Mouse (Mus musculus) gastrocnemius, postnatal 36 days (tissue): Measurements from ENCODE around the gene Cd164l2. TPM values are rescaled to one million over a fixed set of nuclear protein-coding genes. Genes with fewer than 3 reads are reported as not detected.

Source experiments
- DNase-seq, 2 experiments: peaks; one replicate each; pipeline ENCODE4 v3.0.0; 2022
- intact Hi-C: fragments of 180-260 bp; cut with DNase I; formaldehyde crosslinking; loops from one replicate; pipeline ENCODE4 v1.15.1; 2025
- total RNA-seq, 2 experiments: library from RNA; stranded (reverse); gene quantifications; 2 replicates each; pipeline ENCODE4 v1.2.3; 2021

Cd164l2 gene
- total RNA-seq, 2 experiments from 2014 or later = 0.27 TPM; not detected in 1

DNA sequence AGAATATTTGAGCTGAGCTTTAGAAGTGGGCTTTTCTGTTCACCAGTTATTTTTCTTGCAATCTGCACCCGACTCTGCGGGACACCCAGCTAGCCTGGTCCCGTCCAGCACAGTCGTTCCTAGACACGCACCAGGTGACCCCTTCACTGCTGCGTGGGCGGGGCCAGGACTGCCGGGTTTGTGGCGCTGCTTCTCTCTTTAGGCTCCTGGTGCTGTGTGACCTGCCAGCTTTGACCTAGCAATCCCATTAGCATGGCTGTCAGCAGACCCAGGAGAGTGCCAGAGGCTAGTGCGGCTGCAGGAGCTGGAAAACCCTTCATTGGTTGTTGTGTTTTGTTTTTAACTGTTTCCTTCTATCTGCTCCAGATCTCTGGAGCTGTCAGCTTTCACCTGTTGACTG lies 22.5 kb upstream of the Cd164l2 start:
- DNase-seq = no peak
- intact Hi-C loops = no loop called here

DNA sequence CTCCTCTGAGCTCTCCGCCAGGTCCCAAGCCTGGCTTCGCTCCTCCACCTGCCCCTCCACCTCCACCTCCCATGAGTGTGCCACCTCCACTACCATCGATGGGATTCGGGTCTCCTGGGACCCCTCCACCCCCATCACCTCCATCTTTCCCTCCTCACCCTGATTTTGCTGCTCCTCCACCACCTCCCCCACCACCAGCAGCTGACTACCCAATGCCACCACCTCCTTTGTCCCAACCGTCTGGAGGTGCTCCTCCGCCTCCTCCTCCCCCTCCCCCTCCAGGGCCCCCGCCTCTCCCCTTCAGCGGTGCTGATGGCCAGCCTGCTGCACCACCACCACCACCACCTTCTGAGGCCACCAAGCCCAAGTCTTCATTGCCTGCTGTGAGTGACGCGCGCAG lies 17.4 kb upstream of the Cd164l2 start:
- DNase-seq = no peak
- intact Hi-C loops = no loop called here

- intact Hi-C loops = loop anchor here (5.0 kb wide), 2 partner anchors 133 to 183 kb away; partner anchors contain the start of gene Ahdc1
- no peak for DNase-seq
Measured at GRCm38 (mm10) chr4:133195014-133195413, 16.9 kb upstream of the Cd164l2 start.

DNA sequence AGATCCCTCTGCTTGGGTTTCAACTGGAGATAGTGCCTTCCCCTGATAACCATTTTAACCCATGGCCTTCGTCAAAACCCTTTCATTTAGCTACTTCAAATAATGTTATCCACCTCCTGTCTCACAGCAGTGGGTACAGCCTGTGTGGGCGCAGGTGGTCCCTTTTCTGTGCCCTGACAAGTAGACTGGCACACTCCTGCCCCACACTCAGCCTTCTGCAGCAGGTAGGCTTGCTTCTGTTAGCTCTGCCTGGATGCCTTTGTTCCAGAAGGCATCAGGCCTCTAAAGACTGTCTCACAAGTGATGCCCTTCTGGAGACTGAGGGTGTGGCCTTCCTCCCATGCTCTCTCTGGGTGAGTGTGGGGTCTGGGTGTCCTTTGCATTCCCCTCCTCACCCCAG lies 15.8 kb upstream of the Cd164l2 start:
- DNase-seq = no peak
- intact Hi-C loops = loop anchor here (5.0 kb wide), 2 partner anchors 134 to 184 kb away; partner anchors contain the start of gene Ahdc1

- DNase-seq = no peak
- intact Hi-C loops = loop anchor here (5.0 kb wide), 2 partner anchors 135 to 185 kb away; partner anchors contain the start of gene Ahdc1
Measured at GRCm38 (mm10) chr4:133196852-133197251, 15.1 kb upstream of the Cd164l2 start.

DNA sequence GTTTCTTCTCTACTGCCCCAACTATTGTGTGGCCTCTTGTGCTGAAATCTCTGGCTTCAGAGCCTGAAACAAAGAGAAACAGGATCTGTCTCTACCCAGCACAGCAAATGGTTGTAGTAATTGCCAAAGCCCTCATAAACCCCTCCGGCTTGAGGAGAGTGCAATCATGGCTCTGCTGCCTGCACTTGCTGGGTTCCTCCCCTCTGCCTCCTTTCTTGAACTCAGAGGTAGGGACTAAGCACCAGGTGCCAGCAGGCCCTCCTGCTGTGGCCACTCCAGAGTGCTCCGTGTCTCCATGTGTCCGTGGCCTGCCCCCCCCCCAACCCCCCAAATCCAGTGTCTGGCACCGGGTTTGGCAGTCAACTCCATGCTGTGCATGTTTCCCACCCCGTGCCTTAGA lies 14.6 kb upstream of the Cd164l2 start:
- intact Hi-C loops = loop anchor here (5.0 kb wide), 2 partner anchors 135 to 185 kb away; partner anchors contain the start of gene Ahdc1
- no peak for DNase-seq

GRCm38 (mm10) chr4:133197801-133198286 lies 14.1 kb upstream of the Cd164l2 start:
- intact Hi-C loops = loop anchor here (5.0 kb wide), 2 partner anchors 136 to 186 kb away; partner anchors contain the start of gene Ahdc1
- no peak for DNase-seq

- intact Hi-C loops = loop anchor here (5.0 kb wide), 2 partner anchors 136 to 186 kb away; partner anchors contain the start of gene Ahdc1
- no peak for DNase-seq
Measured at GRCm38 (mm10) chr4:133198337-133199180, 13.4 kb upstream of the Cd164l2 start.

DNA sequence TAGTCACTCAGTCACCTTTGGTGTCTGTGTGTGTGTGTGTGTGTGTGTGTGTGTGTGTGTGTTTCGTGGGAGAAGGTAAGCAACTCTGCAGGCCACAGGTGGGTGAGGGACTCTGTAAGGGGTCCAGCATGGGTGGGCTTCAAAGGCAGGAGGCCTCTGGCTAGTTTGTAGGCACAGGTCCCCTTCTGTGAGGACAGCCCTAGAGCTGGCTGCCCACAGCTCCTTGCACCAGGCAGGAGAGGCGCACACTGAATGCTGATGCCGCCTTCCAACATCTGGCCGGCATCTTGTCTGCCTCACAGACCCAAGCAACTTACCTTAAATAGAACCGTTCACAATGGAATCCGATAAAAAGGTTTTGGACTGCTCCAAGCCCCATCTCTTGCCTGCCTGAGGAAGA lies 12.2 kb upstream of the Cd164l2 start:
- intact Hi-C loops = loop anchor here (5.0 kb wide), 2 partner anchors 137 to 187 kb away; partner anchors contain the start of gene Ahdc1
- no peak for DNase-seq

GRCm38 (mm10) chr4:133200343-133200742 lies 11.6 kb upstream of the Cd164l2 start:
- DNase-seq = peak; percentile 58 to 59
- intact Hi-C loops = no loop called here

GRCm38 (mm10) chr4:133201006-133201771 lies 10.7 kb upstream of the Cd164l2 start:
- intact Hi-C loops = no loop called here
- DNase-seq = peak; percentile 71 to 74

DNA sequence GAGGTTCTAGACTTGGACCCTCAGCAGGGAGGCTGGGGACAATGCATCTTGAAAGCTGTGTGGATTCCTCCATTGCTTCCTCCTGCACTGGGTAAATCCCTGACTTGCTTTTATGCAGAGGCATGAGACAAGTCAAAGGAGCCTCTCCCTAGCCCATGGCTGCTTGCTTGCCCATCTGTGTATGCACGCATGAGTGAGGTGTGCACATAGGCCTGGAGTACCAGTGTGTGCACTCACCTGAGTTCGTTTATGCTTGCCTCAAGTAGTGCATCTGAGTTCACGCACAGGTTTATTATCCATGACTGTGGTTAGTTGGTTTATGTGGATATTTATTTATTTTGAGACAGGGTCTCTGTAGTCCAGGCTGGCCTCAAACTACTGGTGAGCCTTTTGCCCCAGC lies 9.7 kb upstream of the Cd164l2 start:
- intact Hi-C loops = no loop called here
- no peak for DNase-seq

DNA sequence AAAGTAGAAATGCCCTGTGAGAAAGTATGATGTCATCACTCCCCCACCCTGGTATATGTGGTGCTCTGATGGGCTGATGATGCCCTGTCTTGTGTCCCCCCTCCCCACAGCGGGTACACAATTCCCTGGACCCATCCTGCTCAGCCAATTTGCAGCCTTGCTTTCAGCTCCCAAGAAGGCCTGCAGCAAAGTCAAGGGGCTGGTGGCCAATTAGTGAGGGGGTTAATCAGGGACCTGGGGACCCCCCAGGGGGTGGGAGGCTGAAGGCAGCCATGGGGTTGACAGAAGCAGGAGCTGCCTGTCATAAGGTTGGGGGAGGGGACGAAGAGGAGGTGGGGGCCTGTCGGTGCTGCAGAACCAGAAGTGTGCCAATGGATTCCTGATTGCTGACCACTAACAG lies 8.3 kb upstream of the Cd164l2 start:
- DNase-seq = no peak
- intact Hi-C loops = no loop called here

DNA sequence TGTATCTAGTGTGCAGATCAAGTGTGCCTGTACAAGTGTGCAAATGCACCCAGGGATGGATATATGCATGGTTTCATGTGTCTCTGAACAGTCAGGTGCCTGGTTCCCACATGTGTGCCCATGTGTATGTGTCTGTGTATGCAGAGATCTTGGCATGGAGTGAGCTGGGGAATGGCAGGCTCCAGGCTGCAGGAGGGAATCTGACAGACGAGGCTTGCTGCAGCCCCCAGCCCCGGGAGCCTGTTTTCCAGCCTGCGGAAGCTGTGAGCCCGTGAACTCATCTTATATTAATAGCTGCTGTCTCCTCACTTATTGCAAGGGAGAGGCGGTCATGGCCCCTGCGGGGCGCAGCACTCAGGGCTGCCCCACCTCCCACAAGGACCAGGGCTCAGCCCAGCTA lies 7.6 kb upstream of the Cd164l2 start:
- intact Hi-C loops = no loop called here
- DNase-seq = no peak

DNA sequence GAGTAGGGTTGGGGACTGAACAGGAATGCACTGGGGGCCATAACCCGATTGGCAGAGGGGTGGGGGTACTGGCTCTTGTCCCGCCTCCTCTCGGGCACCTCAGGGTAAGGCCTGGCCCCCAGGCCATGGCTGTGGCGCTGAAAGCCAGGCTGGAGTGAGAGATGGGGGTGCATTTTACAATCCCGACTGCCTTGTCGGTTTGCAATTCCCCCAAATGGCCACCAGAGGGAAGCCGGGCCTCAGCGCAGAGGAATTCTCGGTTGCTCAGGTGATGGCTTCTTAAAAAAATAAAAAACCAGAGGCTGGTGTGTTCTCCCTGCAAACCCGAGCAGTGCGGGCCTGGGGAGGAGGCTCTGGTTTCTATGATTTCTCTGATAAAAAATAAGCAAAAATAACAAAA lies 2.6 kb upstream of the Cd164l2 start:
- intact Hi-C loops = no loop called here
- no peak for DNase-seq

DNA sequence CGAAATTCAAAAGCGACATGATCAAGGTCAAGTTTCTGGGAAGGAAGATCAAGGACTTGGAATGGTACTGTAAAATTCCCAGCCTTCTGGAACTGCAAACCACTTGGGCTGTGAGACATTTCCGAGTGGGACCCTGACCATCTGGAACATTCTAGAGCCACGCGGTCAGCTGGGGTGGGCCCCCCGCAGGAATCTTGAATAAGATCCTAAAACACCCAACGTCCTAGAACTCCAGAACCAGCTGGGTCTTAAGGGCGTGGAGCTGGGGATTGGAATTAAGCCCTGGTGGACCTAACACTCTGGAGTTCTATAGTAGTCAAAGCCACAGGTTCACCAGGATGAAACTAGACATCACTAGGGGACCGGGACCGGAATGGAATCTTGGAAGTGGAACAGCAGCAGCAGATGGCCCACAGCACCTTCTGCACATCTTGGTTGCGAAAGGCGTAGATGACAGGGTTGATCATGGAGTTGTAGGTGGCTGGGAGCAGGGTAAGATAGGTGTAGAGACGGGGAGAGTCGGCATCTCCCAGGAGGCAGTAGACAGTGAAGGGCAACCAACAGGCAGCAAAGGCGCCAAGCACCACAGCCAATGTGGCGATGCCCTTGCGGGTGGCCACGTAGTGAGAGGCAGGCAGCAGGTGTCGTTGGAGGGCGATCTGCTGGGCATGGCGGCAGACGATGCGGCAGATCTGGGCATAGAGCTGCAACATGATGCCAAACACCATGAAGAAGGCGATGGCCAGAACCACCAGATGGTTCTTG lies 1.7 kb upstream of the Cd164l2 start:
- intact Hi-C loops = loop anchor here (5.0 to 10.0 kb wide), 2 partner anchors 203 to 265 kb away; no protein-coding TSS in a partner anchor

DNA sequence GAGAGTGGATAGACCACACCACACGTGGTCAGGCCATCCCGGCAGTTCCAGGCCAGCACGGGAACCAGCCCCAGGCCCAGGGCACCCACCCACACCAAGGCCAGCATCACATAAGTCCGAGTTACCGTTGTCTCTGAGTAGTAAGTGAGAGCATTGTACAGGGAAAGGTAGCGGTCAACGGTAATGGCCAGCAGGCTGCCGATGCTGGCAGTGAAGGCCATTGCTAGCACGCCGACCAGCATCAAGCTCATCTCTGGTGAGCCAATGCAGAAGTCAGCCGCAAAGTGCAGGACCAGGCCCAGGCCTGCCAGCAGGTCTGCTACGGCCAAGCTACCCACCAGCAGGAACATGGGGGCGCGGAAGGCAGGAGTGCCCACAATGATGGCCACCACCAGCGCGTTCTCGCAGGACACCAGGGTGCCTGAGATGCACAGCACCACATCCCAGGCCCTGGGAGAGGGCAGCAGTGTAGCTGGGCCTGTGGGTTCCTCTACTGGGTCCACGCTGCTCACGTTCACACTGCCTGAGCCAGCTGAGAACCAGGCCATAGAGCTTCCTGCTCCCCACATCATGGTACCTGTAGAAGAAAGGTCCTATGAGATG lies 1.0 kb upstream of the Cd164l2 start:
- DNase-seq = no peak
- intact Hi-C loops = loop anchor here (5.0 to 10.0 kb wide), 2 partner anchors 204 to 266 kb away; no protein-coding TSS in a partner anchor

More for the DNA sequence above, 1.7 kb upstream of the Cd164l2 start:
- no peak for DNase-seq

- intact Hi-C loops = loop anchor here (5.0 to 10.0 kb wide), 2 partner anchors 205 to 268 kb away; no protein-coding TSS in a partner anchor
- peak; percentile 70 to 74 for DNase-seq
Measured at GRCm38 (mm10) chr4:133212562-133213267, 784 bp downstream of the Cd164l2 start.

DNA sequence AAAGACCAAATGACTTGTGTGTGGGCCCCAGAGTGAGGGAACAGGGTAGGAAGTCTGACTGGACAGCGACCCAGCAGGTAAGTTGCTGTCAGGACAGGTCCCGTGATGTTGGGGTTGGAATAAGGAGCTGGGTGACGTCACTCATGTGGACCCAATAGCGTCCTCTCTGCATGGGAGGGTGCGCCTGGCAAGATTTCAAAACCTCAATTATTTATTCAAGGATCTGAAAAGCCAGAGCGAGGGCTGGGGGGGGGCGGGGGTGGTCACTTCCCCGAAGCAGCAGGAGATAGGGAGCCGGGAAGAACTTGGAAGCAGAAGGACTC lies 1.3 kb downstream of the Cd164l2 start:
- intact Hi-C loops = loop anchor here (5.0 to 10.0 kb wide), 2 partner anchors 206 to 268 kb away; no protein-coding TSS in a partner anchor
- no peak for DNase-seq
